Mouse (Mus musculus): ENCODE data around the gene Scrn1.

DNA sequence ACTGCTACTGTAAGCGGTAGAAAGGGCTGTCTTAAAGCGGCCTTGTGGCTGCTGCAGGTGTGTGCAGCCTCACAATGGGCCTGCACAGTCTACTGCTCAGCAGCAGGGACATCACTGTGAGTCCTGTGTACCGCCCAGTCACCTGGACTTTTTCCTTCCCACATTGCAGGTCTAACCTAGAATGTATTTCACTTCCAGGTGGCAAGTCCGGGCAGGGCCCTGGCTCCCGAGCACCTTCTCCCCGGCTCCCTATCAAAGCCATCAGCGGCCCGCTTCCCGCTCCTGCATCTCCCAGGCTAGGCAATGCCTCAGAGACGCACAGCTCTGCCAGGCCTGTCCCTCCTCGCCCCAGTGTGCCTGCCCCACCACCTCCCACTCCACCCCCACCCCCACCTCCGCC, 81.3 kb downstream of the Scrn1 start:
- TF ChIP-seq POLR2A (IDR thresholded peaks at IDR 0.05; ENCODE audit: insufficient read depth, low read depth, low read length) (no peak), CTCF (IDR thresholded peaks at IDR 0.05; ENCODE audit: insufficient read depth, low read depth, low read length) (no peak)
